Mouse (Mus musculus): ENCODE results near the gene Timp2.

DNA sequence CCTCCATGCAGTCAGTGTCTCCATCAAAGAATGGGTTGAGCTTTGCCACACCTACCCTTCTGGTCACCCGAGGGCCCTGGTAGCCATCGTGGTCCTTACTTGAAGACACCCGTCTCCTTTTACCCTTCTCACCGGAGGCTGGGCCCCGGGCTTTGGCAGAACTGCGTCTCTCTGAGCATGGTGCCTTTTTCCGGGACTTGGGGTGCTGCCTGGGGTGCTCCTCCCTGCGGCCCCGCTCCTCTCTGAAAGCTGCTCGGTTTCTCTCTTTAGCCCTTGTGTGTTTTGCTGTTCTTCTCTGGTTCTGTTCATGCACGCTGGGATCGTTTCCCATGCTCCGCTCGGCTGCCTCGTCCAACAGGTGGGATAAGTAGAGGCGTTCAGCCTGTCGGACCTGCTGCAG, 22.1 kb downstream of the Timp2 start:
- TF ChIP-seq CTCF (IDR thresholded peaks at IDR 0.05; ENCODE audit: low read depth, low read length) (no peak), EP300 (IDR thresholded peaks at IDR 0.05; ENCODE audit: insufficient read depth, low read depth, low read length) (no peak), POLR2A (IDR thresholded peaks at IDR 0.05; ENCODE audit: insufficient read depth, low read length) (no peak)
